Mouse (Mus musculus) granulocyte monocyte progenitor cell, adult 5-6 weeks (primary cell): ENCODE data around the gene Apip. TPM values are rescaled to one million over a fixed set of nuclear protein-coding genes. Genes with fewer than 3 reads are reported as not detected.
A peak's percentile ranks its signal among the peaks of the same experiment; 100 is the strongest.

Experiments used
- ATAC-seq: replicated peaks from 2 replicates; pipeline ENCODE4 v1.8.0; 2016; ENCODE audit warnings: mild to moderate bottlenecking, moderate TSS enrichment, inconsistent platforms; ENCODE audit not compliant: poor library complexity, severe bottlenecking
- total RNA-seq, 2 experiments: library from RNA; stranded (forward) in 1 of 2; stranded (reverse) in 1 of 2; fragments of 200-712, 200-1000 nt in 1 of 2; fragments of >200 nt in 1 of 2; fragmentation: Nextera tagmentation in 1 of 2; gene quantifications; 2 replicates each; pipeline ENCODE4 v1.2.3; 2014 to 2017

Apip gene
- total RNA-seq, 2 experiments from 2014 or later = 31.8 to 47.7 TPM

GRCm38 (mm10) chr2:103088099-103088498 lies 14.6 kb downstream of the Apip start:
- no peak for ATAC-seq

GRCm38 (mm10) chr2:103089521-103089920 lies 16.0 kb downstream of the Apip start:
- ATAC-seq = no peak

GRCm38 (mm10) chr2:103102595-103102994 lies 29.1 kb downstream of the Apip start:
- no peak for ATAC-seq

- no peak for ATAC-seq
These were observed 32.7 kb downstream of the Apip start for GRCm38 (mm10) chr2:103106172-103106571.

GRCm38 (mm10) chr2:103111669-103112068 lies 38.2 kb downstream of the Apip start:
- ATAC-seq = no peak

GRCm38 (mm10) chr2:103117212-103117611 lies 43.7 kb downstream of the Apip start:
- no peak for ATAC-seq

GRCm38 (mm10) chr2:103118324-103119196 lies 45.1 kb downstream of the Apip start:
- ATAC-seq = no peak

- ATAC-seq = no peak
These were observed 45.9 kb downstream of the Apip start for GRCm38 (mm10) chr2:103119197-103119854.

- peak; percentile 52; the same call in 1 of the 2 replicates for ATAC-seq
These were observed 56.2 kb downstream of the Apip start for GRCm38 (mm10) chr2:103129676-103130075.

GRCm38 (mm10) chr2:103131145-103131544 lies 57.7 kb downstream of the Apip start:
- ATAC-seq = peak; percentile 65

- ATAC-seq = no peak
These were observed 65.2 kb downstream of the Apip start for GRCm38 (mm10) chr2:103138529-103139265.

Other genes with a start within 250 kb of the Apip start
- 119 and 145 TPM in 2 replicates for gene Cd44, start 172.0 kb upstream of the Apip start, total RNA-seq (2014; fragmentation: Nextera tagmentation)
- 130 and 135 TPM in 2 replicates for gene Cd44, start 172.0 kb upstream of the Apip start, total RNA-seq (2017)
- gene Pdhx, start 162 bp upstream of the Apip start, total RNA-seq (2014; fragmentation: Nextera tagmentation) = 18.8 and 19.9 TPM in 2 replicates
- gene Pdhx, start 162 bp upstream of the Apip start, total RNA-seq (2017) = 25.5 and 47.9 TPM in 2 replicates
- not detected in 2 replicates for gene Ehf, start 229.6 kb downstream of the Apip start, total RNA-seq (2014; fragmentation: Nextera tagmentation)
- gene Ehf, start 229.6 kb downstream of the Apip start, total RNA-seq (2017) = not detected in 2 replicates